ENCODE assay signal across 15 mouse cellular contexts in the genomic region with DNA sequence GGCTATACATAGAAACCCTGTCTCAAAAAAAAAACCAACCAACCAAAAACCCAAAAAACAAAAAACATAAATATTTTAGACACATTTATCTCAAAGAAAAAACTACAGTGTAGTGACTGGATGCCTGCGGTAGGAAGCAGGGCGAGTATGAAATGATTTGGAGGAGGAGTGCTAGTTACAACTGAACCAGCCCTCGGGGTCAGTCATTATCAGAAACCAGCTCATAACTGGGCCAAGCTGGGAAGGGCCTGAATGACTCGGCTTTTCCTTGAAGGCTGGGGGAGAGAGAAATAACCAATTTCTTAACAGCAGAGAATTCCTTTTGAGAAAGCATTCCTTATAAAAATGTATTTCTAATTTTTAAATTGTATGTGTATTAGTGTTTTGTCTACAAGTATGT. TPM values are rescaled to one million over a fixed set of nuclear protein-coding genes. Genes with fewer than 3 reads are reported as not detected.
DNase-seq lines count a peak whose midpoint lies in the region; ATAC-seq and TF ChIP-seq lines count a peak whose summit lies in the region.
"Had no signal": no experiment of that assay in that cellular context is flagged by ENCODE, and none has a peak within 500 bp of the region (broad histone marks: within the 10 kb centered on the region; RNA-seq: fewer than 3 reads in every experiment).

No protein-coding gene starts in this region.

- TF ChIP-seq POLR2A in thymus, adult 2 months (IDR thresholded peaks at IDR 0.05; ENCODE audit: control insufficient read depth, extremely low read depth, insufficient read depth, low read length, poor library complexity) = no peak

- peak overlapping the region; percentile 79 for H3K27ac ChIP-seq in heart, embryonic 12.5 days (ENCODE audit: poor library complexity, severe bottlenecking)
- no peak overlapping the region for H3K27ac ChIP-seq in heart, embryonic 10.5 days
- peak overlapping the region; percentile 66 for H3K27ac ChIP-seq in lung, postnatal 0 days (ENCODE audit: low read length)
- H3K27ac ChIP-seq in thymus, adult 2 months (ENCODE audit: control insufficient read depth, insufficient read depth, low read length) = no peak overlapping the region
- no peak overlapping the region for H3K27ac ChIP-seq in kidney, embryonic 14.5 days (ENCODE audit: low read depth, low read length)
- H3K27ac ChIP-seq: midbrain, embryonic 13.5 days; neural tube, embryonic 12.5 days had no signal

- DNase-seq in heart, embryonic 10.5 days (ENCODE audit: low spot score) = no peak
- no peak for DNase-seq in lung, postnatal 0 days (ENCODE audit: low spot score)
- DNase-seq in lung, postnatal 4 days = no peak
- peak; percentile 76 for DNase-seq in liver
- no peak for DNase-seq in thymus, adult 2 months
- no peak for DNase-seq in thymus, postnatal 0 days (ENCODE audit: low spot score)
- DNase-seq: kidney, adult 18-20 months; thymus, postnatal 14 days had no signal

- TF ChIP-seq CTCF in lung, postnatal 0 days (IDR thresholded peaks at IDR 0.05) = no peak
- TF ChIP-seq CTCF in thymus, adult 2 months (IDR thresholded peaks at IDR 0.05; ENCODE audit: borderline replicate concordance, control insufficient read depth, extremely low read depth, insufficient read depth, low read length, poor library complexity) = no peak

- no peak for TF ChIP-seq EP300 in lung, postnatal 0 days (IDR thresholded peaks at IDR 0.05)

- ATAC-seq in heart, embryonic 12.5 days (ENCODE audit: insufficient number of reproducible peaks, low FRiP score) = no peak
- ATAC-seq in lung, postnatal 0 days = no peak
- no peak for ATAC-seq in kidney, embryonic 14.5 days (ENCODE audit: low FRiP score, low TSS enrichment)
- ATAC-seq: CD4-positive, CD25-positive, alpha-beta regulatory T cell, adult 4 months; midbrain, embryonic 13.5 days; Patski had no signal

- whole genome bisulfite sequencing in heart, embryonic 12.5 days = 61% methylated on average over 4 of the region's 4 CpGs
- WGBS in heart, embryonic 10.5 days = 70% methylated on average over 4 of the region's 4 CpGs
- 77% methylated on average over 4 of the region's 4 CpGs for WGBS in lung, postnatal 0 days
- 92% methylated on average over 4 of the region's 4 CpGs for WGBS in thymus, adult 2 months
- 87% methylated on average over 4 of the region's 4 CpGs for WGBS in kidney, embryonic 14.5 days

- peaks cover 69% of the 10 kb centered on the region for H3K4me1 ChIP-seq in heart, embryonic 12.5 days (replicated peaks)
- H3K4me1 ChIP-seq in heart, embryonic 10.5 days = peaks cover 50% of the 10 kb centered on the region
- peaks cover 30% of the 10 kb centered on the region; the same call in 1 of the 2 replicates for H3K4me1 ChIP-seq in lung, postnatal 0 days (ENCODE audit: insufficient read depth, low read depth, low read length)
- peaks cover 6% of the 10 kb centered on the region; the same call in 1 of the 2 replicates for H3K4me1 ChIP-seq in thymus, adult 2 months (replicated peaks; ENCODE audit: control insufficient read depth, insufficient read depth, low read length)
- peaks cover 40% of the 10 kb centered on the region for H3K4me1 ChIP-seq in kidney, embryonic 14.5 days (ENCODE audit: control insufficient read depth, insufficient read depth, low read length)

- H3K27me3 ChIP-seq in heart, embryonic 12.5 days (replicated peaks) = no peaks in the 10 kb centered on the region
- no peaks in the 10 kb centered on the region for H3K27me3 ChIP-seq in heart, embryonic 10.5 days (ENCODE audit: insufficient read depth, poor library complexity, severe bottlenecking)
- no peaks in the 10 kb centered on the region for H3K27me3 ChIP-seq in lung, postnatal 0 days (replicated peaks; ENCODE audit: insufficient read depth, low read length)
- no peaks in the 10 kb centered on the region for H3K27me3 ChIP-seq in thymus, adult 2 months (ENCODE audit: control insufficient read depth, insufficient read depth, low read length)
- no peaks in the 10 kb centered on the region for H3K27me3 ChIP-seq in kidney, embryonic 14.5 days (ENCODE audit: control insufficient read depth, insufficient read depth, low read length)
- H3K27me3 ChIP-seq: embryonic facial prominence, embryonic 15.5 days; midbrain, embryonic 13.5 days; neural tube, embryonic 12.5 days; Patski had no signal

- H3K9me3 ChIP-seq in heart, embryonic 12.5 days (replicated peaks) = peaks cover 7% of the 10 kb centered on the region; the same call in 1 of the 2 replicates
- H3K9me3 ChIP-seq in heart, embryonic 10.5 days = peaks cover 5% of the 10 kb centered on the region; the same call in 1 of the 2 replicates
- no peaks in the 10 kb centered on the region for H3K9me3 ChIP-seq in lung, postnatal 0 days (ENCODE audit: low read length)
- peaks cover 10% of the 10 kb centered on the region for H3K9me3 ChIP-seq in kidney, embryonic 14.5 days (ENCODE audit: control insufficient read depth, low read length)

- H3K4me3 ChIP-seq in heart, embryonic 12.5 days = no peak overlapping the region
- no peak overlapping the region for H3K4me3 ChIP-seq in heart, embryonic 10.5 days
- no peak overlapping the region for H3K4me3 ChIP-seq in lung, postnatal 0 days (ENCODE audit: low read depth, low read length)
- no peak overlapping the region for H3K4me3 ChIP-seq in thymus, adult 2 months (ENCODE audit: control insufficient read depth, insufficient read depth, low read length)
- no peak overlapping the region for H3K4me3 ChIP-seq in kidney, embryonic 14.5 days (ENCODE audit: low read length)
- H3K4me3 ChIP-seq: embryonic facial prominence, embryonic 15.5 days; midbrain, embryonic 13.5 days; neural tube, embryonic 12.5 days had no signal

- H3K9ac ChIP-seq in heart, embryonic 12.5 days = no peak overlapping the region
- H3K9ac ChIP-seq in lung, postnatal 0 days (replicated peaks; ENCODE audit: low read depth) = no peak overlapping the region
- no peak overlapping the region for H3K9ac ChIP-seq in kidney, embryonic 14.5 days (ENCODE audit: low read depth, low read length)
- H3K9ac ChIP-seq: embryonic facial prominence, embryonic 15.5 days; midbrain, embryonic 13.5 days; neural tube, embryonic 12.5 days had no signal

- peaks cover 80% of the 10 kb centered on the region for H3K36me3 ChIP-seq in heart, embryonic 12.5 days
- H3K36me3 ChIP-seq in heart, embryonic 10.5 days = peaks cover 85% of the 10 kb centered on the region
- peaks cover 37% of the 10 kb centered on the region for H3K36me3 ChIP-seq in lung, postnatal 0 days (ENCODE audit: insufficient read depth, low read length)
- peaks cover 34% of the 10 kb centered on the region for H3K36me3 ChIP-seq in thymus, adult 2 months (ENCODE audit: control insufficient read depth, insufficient read depth, low read length)
- peaks cover 47% of the 10 kb centered on the region for H3K36me3 ChIP-seq in kidney, embryonic 14.5 days (ENCODE audit: control insufficient read depth, insufficient read depth, low read length)

- H3K4me2 ChIP-seq in heart, embryonic 12.5 days = no peak overlapping the region
- no peak overlapping the region for H3K4me2 ChIP-seq in lung, postnatal 0 days (replicated peaks; ENCODE audit: low read depth, low read length)
- H3K4me2 ChIP-seq in kidney, embryonic 14.5 days (replicated peaks; ENCODE audit: low read depth, low read length) = no peak overlapping the region
- H3K4me2 ChIP-seq: embryonic facial prominence, embryonic 15.5 days; midbrain, embryonic 13.5 days; neural tube, embryonic 12.5 days had no signal

RNA-seq across cellular contexts. Expression of gene Tpm1, which starts 11.5 kb away (rescaled TPM):
- 4,565 and 4,650 TPM in 2 replicates for polyA plus RNA-seq in heart, embryonic 12.5 days (2016; fragmentation: Nextera tagmentation; extraction: Ambion mirVana)
- 2,990 and 4,096 TPM in 2 replicates for polyA plus RNA-seq in heart, embryonic 10.5 days (2016; fragmentation: Nextera tagmentation; extraction: Ambion mirVana)
- 695 and 781 TPM in 2 replicates for polyA plus RNA-seq in lung, postnatal 0 days (2015; fragmentation: Nextera tagmentation; extraction: Ambion mirVana)
- 41.5 and 237 TPM in 2 replicates for polyA plus RNA-seq in thymus, adult 2 months (2012; rRNA removed)
- 395 and 422 TPM in 2 replicates for polyA plus RNA-seq in kidney, embryonic 14.5 days (2014; fragmentation: Nextera tagmentation; extraction: Ambion mirVana)
- 88.5 and 91.4 TPM in 2 replicates for polyA plus RNA-seq in thymus, postnatal 0 days (2015; fragmentation: Nextera tagmentation; extraction: Ambion mirVana)

Comparison
In these comparisons a context has a peak if more than half of its experiments do, and no peak if none do; other contexts are left out.
1. H3K27ac ChIP-seq: peak in heart, embryonic 12.5 days (single experiment) and lung, postnatal 0 days (single experiment); none in heart, embryonic 10.5 days (single experiment), thymus, adult 2 months (single experiment) and kidney, embryonic 14.5 days (single experiment).